Mouse (Mus musculus) limb, embryonic 10.5 days (tissue): ENCODE data around the gene Hspb7. TPM values are rescaled to one million over a fixed set of nuclear protein-coding genes. Genes with fewer than 3 reads are reported as not detected.

Experiments used
- DNase-seq: peaks from one replicate; pipeline ENCODE4 v3.0.0-alpha.2; 2017; ENCODE audit warnings: low spot score
- H3K27ac ChIP-seq: fragments of 300-500 bp; sonication (generic); 2 replicates; pipeline ENCODE4 v1.5.1; 2016; ENCODE audit warnings: mild to moderate bottlenecking
- H3K27me3 ChIP-seq: fragments of 300-500 bp; sonication (generic); 2 replicates; pipeline ENCODE4 v1.6.1; 2016; ENCODE audit warnings: low read depth, mild to moderate bottlenecking; ENCODE audit not compliant: poor library complexity, severe bottlenecking
- H3K36me3 ChIP-seq: fragments of 300-500 bp; sonication (generic); 2 replicates; pipeline ENCODE4 v1.6.1; 2016; ENCODE audit warnings: mild to moderate bottlenecking, moderate library complexity
- H3K4me1 ChIP-seq: fragments of 300-500 bp; sonication (generic); 2 replicates; pipeline ENCODE4 v1.6.1; 2016
- H3K4me3 ChIP-seq: fragments of 300-500 bp; sonication (generic); 2 replicates; pipeline ENCODE4 v1.5.1; 2016; ENCODE audit warnings: mild to moderate bottlenecking, moderate library complexity
- H3K9me3 ChIP-seq: fragments of 300-500 bp; sonication (generic); replicated peaks from 2 replicates; pipeline ENCODE4 v1.6.1; 2016; ENCODE audit warnings: mild to moderate bottlenecking
- WGBS: fragments of 180-500 bp; shearing (Covaris S2); methylation state at CpG from one replicate; pipeline ENCODE4 v1.1.7; 2016; 5-methylcytosine and 5-hydroxymethylcytosine counted together
- polyA plus RNA-seq: library from polyadenylated mRNA; unstranded; fragments of >200 nt; fragmentation: Nextera tagmentation; extraction: Ambion mirVana; gene quantifications from 2 replicates; pipeline ENCODE4 v1.2.1, GENCODE M21; 2016

Gene Hspb7
- polyA plus RNA-seq, 1 experiment from 2014 or later = 0.05 TPM

DNA sequence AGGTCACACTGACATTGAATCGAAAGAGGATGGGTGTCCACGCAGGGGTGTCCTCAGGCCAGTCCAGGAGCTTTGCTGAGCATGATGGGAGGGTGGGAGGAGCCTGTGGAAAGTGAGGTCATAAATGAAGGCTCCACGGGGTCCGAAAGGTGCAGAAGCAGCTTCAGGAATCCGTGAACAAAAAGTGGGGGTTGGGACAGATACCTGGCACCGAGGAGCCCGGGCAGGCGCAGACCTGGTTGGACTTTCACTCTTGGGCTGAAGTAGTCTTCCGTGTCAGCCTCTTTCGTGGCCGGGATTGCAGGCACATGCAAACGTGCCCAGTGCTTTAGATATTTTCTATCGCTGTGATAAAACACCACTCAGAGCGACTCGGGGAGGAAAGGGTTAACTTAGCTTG, 20.4 kb upstream of the Hspb7 start:
- no peaks in the 10 kb centered on the region for H3K9me3 ChIP-seq
- DNase-seq = no peak
- 85% methylated on average over 15 of the region's 15 CpGs for WGBS

DNA sequence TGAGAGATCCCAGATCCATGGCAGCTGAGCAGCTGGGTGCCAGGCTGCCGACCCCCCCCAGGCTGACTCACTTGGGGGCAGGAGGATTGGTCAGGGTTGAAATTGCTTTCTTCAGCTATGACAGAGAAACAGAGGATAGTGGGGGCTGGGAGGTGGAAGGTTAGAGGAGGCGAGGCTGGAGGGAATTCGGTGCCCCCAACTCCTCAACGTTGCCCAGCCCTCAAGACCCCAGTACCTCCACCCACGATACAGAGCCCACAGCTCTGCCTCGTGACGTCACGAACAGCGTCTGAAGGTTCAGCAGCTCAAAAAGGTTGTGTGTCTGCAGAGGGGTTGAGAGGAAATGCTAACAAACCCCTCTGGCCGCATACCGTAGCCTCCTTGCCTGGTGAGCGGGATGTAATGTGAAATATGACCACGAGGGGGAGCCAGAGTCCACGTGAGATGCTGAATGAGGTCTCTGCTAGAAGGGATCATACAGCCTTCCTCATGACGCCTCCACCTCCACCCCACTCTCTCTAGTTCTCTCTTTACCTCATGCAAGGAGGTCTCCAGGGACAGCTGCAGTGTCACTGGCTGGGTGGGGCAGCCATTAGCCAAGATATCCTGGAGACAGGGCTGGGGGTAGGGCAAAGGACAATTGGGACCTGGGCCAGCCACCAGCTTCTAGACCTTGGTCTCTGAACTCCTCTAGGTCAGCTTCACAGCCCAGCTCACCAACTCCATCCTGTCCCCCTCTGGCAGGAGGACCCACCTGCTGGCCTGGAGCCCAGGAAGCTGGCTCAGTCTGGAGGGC, 15.9 kb upstream of the Hspb7 start:
- H3K9me3 ChIP-seq = no peaks in the 10 kb centered on the region
- peak overlapping the region; percentile 38; the same call in 1 of the 2 replicates for H3K27ac ChIP-seq
- peaks cover 36% of the 10 kb centered on the region for H3K27me3 ChIP-seq
- peaks cover 11% of the 10 kb centered on the region; the same call in 1 of the 2 replicates for H3K4me1 ChIP-seq
- no peaks in the 10 kb centered on the region for H3K36me3 ChIP-seq
- peak overlapping the region; percentile 29 for H3K4me3 ChIP-seq
- 15% methylated on average over 15 of the region's 15 CpGs for WGBS
- DNase-seq = peak; percentile 94

More for the DNA sequence above, 20.4 kb upstream of the Hspb7 start:
- H3K27me3 ChIP-seq = peaks cover 50% of the 10 kb centered on the region
- H3K4me1 ChIP-seq = peaks cover 22% of the 10 kb centered on the region; the same call in 1 of the 2 replicates
- no peaks in the 10 kb centered on the region for H3K36me3 ChIP-seq
- no peak overlapping the region for H3K27ac ChIP-seq
- H3K4me3 ChIP-seq = no peak overlapping the region

DNA sequence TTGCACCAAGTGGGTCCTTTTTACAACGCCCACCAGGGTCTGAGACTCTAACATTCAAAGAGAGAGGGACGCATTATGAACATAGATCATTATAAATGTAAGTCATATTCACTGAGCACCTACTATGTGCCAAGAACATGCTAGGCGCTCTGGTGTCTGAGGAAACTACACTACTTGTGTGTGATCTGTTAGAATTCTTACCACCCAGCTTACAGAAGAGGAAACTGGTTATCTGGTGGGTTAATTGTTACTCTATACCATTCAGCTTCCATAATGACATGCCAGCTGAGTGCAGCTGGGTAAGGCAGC, 15.3 kb upstream of the Hspb7 start:
- no peak for DNase-seq
- H3K27ac ChIP-seq = 0 out of 2 replicates have a peak overlapping the region, but pooled peaks have one; percentile 38
- no peak overlapping the region for H3K4me3 ChIP-seq
- H3K4me1 ChIP-seq = peaks cover 9% of the 10 kb centered on the region; the same call in 1 of the 2 replicates
- peaks cover 36% of the 10 kb centered on the region for H3K27me3 ChIP-seq
- H3K36me3 ChIP-seq = no peaks in the 10 kb centered on the region
- H3K9me3 ChIP-seq = no peaks in the 10 kb centered on the region
- 80% methylated on average over 3 of the region's 3 CpGs for WGBS

DNA sequence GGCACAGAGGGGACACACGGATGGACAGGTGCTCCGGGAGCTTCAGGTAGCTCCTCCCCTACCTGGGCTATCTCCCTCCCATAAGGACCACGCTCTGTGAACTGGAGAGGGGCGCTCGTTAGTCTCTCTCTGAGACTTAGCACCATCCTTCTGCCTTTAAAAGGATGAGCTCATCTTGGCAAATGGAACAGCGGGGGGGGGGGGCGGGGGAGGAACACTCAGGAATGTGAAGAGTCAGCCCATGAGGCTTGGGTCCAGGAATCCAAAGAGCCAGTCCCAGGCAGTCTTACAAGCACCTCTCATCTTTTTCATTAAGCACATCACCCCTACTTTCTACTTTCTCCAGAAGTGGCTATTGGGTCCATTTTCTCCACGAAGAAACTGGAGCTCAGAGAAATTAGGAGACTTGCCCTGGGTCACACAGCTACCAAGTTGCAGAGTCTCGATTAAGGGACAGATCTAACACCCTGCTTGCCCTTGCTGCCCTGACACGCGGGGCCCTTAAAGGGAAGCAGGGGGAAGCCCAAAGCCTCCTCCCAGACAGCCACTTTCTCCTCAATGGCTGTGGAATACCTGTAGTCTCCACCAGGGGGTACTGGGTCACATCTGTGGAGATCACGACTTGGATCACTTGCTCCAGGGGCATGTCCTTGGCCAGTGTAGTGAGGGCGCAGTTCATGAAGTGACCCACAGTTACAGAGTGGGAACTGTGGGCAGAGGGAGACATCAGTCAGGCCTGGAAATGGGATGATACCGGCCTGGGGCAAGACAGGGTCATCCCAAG, 13.9 kb upstream of the Hspb7 start:
- Histone ChIP-seq H3K4me1 (peaks cover 8% of the 10 kb centered on the region), H3K27ac (no peak overlapping the region), H3K27me3 (peaks cover 42% of the 10 kb centered on the region), H3K9me3 (no peaks in the 10 kb centered on the region), H3K36me3 (no peaks in the 10 kb centered on the region), H3K4me3 (no peak overlapping the region)
- 43% methylated on average over 14 of the region's 14 CpGs for WGBS
- DNase-seq = no peak

DNA sequence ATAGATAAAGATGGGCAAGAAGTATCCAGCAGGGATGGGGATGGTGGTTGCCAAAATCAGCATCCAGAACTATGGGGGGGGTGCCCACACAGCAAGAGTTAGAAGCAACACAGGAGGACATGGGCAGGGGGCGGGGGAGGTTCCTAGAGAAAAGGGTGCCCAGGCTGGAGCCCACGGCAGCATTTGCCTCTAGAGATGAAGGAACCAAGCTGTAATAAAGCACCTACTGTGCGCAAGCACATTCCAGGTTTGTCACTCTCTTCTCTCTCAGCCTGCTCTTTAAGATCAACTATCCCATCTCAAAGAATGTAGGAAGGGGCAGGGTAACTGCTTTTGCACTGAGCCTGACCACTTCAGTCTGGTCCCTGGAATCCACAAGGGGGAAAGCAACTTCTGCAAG, 12.0 kb upstream of the Hspb7 start:
- 92% methylated on average over 3 of the region's 3 CpGs for WGBS
- no peaks in the 10 kb centered on the region for H3K9me3 ChIP-seq
- H3K27me3 ChIP-seq = peaks cover 47% of the 10 kb centered on the region
- no peak overlapping the region for H3K27ac ChIP-seq
- no peak overlapping the region for H3K4me3 ChIP-seq
- peaks cover 8% of the 10 kb centered on the region for H3K4me1 ChIP-seq
- no peak for DNase-seq
- H3K36me3 ChIP-seq = no peaks in the 10 kb centered on the region

DNA sequence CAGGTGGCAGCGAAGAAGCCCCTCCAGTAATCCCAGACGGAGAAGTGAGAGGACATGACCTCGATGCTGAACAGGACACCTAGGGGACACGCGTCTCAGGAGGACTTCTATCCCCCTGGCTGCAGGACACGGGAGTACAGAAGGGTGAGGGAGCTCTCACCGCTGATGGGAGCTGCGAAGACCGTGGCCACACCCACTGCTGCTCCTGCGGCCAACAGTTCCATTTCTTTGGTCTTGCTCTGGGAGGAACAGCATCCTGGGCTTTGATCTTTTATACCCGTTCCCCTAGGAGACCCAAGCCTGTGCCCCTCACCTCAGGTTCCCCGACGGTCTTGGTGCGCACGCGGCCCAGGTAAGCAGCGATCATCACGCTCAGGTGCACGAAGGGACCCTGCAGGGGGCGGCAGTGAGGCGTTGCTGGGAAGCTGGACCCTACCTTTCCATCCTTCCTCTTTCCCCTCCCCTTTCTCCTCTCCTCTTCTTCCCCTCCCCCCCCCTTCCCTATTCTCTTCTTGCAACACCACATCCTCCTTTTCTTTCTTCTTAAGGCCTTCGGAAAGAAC, 9.1 kb upstream of the Hspb7 start:
- H3K4me3 ChIP-seq = no peak overlapping the region
- peaks cover 22% of the 10 kb centered on the region; the same call in 1 of the 2 replicates for H3K27me3 ChIP-seq
- H3K27ac ChIP-seq = no peak overlapping the region
- no peak for DNase-seq
- H3K36me3 ChIP-seq = no peaks in the 10 kb centered on the region
- WGBS = 16% methylated on average over 22 of the region's 22 CpGs
- no peaks in the 10 kb centered on the region; the same call in 1 of the 2 replicates for H3K4me1 ChIP-seq
- no peaks in the 10 kb centered on the region for H3K9me3 ChIP-seq

DNA sequence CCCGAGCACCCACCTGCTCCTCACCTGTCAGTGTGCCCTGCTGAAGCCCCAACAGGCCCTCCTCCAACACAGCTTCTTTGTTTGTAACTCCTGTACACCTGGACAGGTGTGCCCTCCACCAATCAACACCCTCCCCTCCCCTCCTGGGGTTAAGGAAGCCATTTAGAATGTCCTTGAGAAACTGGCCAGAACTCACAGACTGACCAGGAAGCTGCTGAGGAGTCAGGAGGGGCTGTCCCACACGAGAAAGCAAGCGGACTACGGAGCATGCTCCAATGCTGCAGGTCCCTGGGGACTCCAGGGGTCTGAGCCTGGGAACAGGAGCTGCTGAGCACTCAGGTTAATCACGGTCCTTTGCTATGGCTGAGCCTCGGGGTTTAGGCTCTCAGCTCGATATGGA, 4.7 kb upstream of the Hspb7 start, which contains the start of gene Clcnkb:
Gene Clcnkb (minus strand): TSS at position 91 of the 400 bp plus-strand sequence.
- peaks cover 20% of the 10 kb centered on the region; the same call in 1 of the 2 replicates for H3K27me3 ChIP-seq
- no peak within 1 kb of the TSS for H3K4me3 ChIP-seq
- peaks cover 13% of the 10 kb centered on the region for H3K4me1 ChIP-seq
- no peak within 1 kb of the TSS for H3K27ac ChIP-seq
- DNase-seq = no peak
- no peaks in the 10 kb centered on the region for H3K36me3 ChIP-seq
- WGBS = 64% methylated on average over 7 of the region's 7 CpGs
- H3K9me3 ChIP-seq = no peaks in the 10 kb centered on the region

DNA sequence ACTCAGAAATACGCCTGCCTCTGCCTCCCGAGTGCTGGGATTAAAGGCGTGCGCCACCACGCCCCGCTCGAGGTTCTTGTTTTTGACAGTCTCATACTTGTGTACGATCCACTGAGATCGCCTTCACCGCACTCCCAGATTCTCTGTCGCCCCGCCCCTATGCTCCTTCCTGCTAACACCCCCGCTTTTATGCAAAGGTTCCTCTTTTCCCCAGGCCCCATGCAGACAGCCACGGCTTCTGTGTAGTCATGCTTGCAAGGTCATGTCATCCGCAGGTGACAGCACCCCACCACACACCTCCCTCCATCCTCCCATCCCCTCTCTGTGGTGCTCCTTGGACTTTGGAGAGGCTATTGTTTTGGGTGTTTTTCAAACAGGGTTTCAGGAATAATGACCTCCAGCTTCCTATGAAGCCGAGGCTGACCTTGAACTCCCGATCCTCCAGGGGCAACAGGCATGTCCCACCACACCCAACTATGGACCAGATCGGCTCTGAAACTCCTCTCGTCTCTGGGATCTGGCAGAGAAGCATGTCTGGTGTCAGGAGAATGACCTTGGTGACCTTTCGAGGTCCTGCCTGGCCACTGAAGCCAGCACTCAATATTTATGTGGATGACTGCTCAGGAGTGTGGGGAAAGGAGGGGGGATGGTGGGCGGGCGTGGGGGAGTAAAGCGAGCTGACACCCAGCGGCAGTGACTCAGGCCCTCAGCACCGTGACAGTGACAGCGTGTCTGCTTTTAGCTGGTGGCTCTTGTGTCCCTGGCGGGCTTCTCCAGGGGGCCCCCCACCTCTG, 984 bp upstream of the Hspb7 start:
- Histone ChIP-seq H3K9me3 (no peaks in the 10 kb centered on the region), H3K4me1 (peaks cover 23% of the 10 kb centered on the region), H3K27me3 (peaks cover 40% of the 10 kb centered on the region), H3K36me3 (no peaks in the 10 kb centered on the region), H3K4me3 (no peak overlapping the region), H3K27ac (no peak overlapping the region)
- 63% methylated on average over 27 of the region's 27 CpGs for WGBS
- no peak for DNase-seq

DNA sequence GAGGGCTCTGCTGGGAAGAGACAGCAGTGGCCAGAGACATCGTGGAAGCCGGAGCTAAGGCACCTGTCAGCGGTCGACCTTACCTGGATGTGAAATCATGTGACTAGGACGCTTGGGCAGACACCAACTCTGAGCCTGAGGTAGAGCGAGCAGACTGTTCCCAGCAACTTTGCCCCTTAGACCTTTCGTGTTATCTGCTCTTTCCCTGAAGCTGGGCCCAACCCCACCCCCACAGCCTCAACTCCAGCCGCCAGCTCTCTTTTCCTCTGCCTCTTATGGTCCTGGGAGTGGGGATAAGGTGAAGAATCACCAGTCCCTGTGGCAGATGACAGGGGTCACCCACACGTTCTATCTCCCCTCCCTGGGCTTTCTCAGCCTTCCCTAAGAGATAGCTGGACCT, 307 bp downstream of the Hspb7 start:
- DNase-seq = no peak
- Histone ChIP-seq H3K9me3 (no peaks in the 10 kb centered on the region), H3K27ac (no peak overlapping the region), H3K27me3 (peaks cover 53% of the 10 kb centered on the region), H3K4me1 (peaks cover 34% of the 10 kb centered on the region), H3K4me3 (no peak overlapping the region), H3K36me3 (no peaks in the 10 kb centered on the region)
- WGBS = 41% methylated on average over 9 of the region's 9 CpGs

DNA sequence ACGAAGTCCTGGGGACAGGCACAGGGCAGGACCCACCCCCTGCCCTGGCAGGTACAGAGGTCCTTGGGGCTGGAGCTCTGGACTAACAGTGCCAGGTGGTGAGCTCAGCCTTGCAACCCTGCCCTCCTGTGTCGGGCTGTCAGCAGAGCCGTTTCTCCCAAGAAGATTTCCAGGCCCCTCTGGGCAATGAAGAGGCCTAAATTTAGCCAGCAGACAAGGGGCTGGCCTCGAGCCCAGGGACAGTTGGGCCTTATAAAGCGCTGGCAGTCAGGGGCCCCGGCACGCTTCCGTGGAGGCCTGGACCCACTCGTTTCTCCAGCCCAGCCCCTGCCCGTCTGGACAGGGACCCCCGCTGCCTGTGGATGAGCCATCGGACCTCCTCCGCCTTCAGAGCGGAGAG, 844 bp downstream of the Hspb7 start:
- DNase-seq = no peak
- Histone ChIP-seq H3K4me3 (no peak overlapping the region), H3K9me3 (no peaks in the 10 kb centered on the region), H3K27ac (no peak overlapping the region), H3K27me3 (peaks cover 58% of the 10 kb centered on the region), H3K4me1 (peaks cover 38% of the 10 kb centered on the region), H3K36me3 (no peaks in the 10 kb centered on the region)
- 51% methylated on average over 14 of the region's 14 CpGs for WGBS

DNA sequence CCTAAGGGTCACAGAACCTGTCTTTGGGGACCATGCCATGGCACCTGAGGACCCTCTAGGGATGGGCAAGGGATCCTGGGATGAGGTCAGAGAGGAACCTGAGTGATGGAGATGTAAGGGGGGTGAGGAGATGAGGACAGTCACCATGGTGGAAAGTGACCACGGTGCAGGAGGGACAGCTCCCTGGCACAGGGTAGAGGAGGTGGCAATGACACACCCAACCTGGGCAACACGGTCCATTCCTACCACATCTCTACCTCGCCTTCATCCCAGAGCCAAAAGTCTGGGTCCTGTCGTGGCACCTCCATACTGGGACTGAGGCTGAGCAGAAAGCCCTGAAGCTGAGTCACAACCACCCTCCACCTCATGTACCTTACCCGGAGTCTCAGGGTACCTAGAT, 2.3 kb downstream of the Hspb7 start:
- no peaks in the 10 kb centered on the region for H3K9me3 ChIP-seq
- H3K27ac ChIP-seq = no peak overlapping the region
- H3K4me1 ChIP-seq = peaks cover 38% of the 10 kb centered on the region
- no peak for DNase-seq
- H3K27me3 ChIP-seq = peaks cover 72% of the 10 kb centered on the region
- WGBS = 88% methylated on average over 5 of the region's 5 CpGs
- H3K4me3 ChIP-seq = no peak overlapping the region
- no peaks in the 10 kb centered on the region for H3K36me3 ChIP-seq

DNA sequence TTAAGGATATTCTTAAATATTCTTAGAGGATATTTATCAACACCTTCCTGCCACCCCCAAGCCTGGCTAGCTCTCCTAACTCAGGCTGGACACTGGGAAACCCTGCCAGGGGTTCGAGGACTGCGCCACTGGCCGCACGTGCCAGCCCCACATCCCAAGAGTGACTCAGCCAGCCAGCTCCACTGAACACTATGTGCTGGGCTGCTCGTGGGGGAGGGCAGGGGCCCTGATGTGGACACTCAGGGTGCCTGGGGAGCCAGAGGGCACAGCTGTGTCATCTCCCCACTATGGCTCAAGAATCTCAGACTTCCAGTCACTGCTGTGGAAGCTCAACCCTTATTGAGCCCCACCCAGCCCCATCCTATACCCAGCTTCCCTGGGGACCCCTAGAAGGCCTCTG, 2.7 kb downstream of the Hspb7 start:
- 87% methylated on average over 5 of the region's 5 CpGs for WGBS
- H3K27me3 ChIP-seq = peaks cover 77% of the 10 kb centered on the region
- no peak overlapping the region for H3K4me3 ChIP-seq
- peaks cover 38% of the 10 kb centered on the region for H3K4me1 ChIP-seq
- no peaks in the 10 kb centered on the region for H3K9me3 ChIP-seq
- no peaks in the 10 kb centered on the region for H3K36me3 ChIP-seq
- H3K27ac ChIP-seq = no peak overlapping the region
- DNase-seq = no peak
